Mouse (Mus musculus) E14TG2a.4 (cell line): ENCODE results near the gene Rnf213.

Source experiments
- CTCF ChIP-seq: conservative IDR thresholded peaks from 2 replicates; pipeline ENCODE4 v1.5.1; 2014; ENCODE audit warnings: low read length
- NANOG ChIP-seq: IDR thresholded peaks from 2 replicates; pipeline ENCODE4 v1.6.1; 2014; ENCODE audit warnings: borderline replicate concordance, low read length, mixed read lengths

DNA sequence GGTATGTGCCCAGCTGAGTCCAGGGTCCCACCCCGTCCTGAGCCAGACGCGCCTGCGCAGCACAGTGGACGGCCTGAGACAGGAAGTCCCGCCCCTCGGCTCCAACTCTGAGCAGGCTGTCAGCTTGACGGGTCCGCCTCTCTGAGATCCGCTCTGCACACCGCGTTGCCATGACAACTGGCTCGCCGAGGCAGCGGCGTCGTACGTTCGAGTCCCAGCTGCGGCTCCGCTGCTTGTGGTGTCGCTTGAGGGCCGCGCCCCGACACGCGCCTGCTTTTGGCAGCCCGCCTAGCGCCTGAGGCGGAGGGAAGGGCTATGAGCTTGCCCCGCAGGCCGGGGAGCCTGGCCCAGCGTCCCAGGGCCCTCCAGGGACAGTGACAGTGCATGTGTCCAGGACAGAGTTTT lies 131.6 kb downstream of the Rnf213 start:
- TF ChIP-seq CTCF (no peak), NANOG (no peak)
